Mouse (Mus musculus): Measurements from ENCODE around the gene Tmem132a.

DNA sequence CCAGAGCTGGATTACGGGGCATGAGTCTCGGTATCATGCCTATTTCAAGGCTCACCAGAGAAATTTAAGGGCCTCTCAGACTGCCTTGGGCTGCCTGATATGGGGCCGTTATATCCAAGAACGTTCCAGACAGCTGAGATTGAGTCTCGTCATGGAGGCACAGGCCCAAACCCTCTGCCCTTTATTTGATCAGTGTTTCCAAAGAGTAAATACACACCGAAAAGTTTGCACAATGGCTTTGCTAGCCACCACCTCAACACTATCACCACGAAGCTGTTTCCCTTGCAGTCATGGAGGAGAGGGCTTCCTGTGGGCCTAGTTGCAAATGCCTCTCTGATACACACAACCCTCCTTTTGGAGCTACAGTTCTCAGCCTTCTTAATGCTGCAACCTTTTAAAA is 45.7 kb downstream of the Tmem132a start:
- TF ChIP-seq CTCF (IDR thresholded peaks at IDR 0.05; ENCODE audit: extremely low read depth, insufficient read length, insufficient replicate concordance, low read depth, low read length), result no peak
- TF ChIP-seq POLR2A (IDR thresholded peaks at IDR 0.05; ENCODE audit: low read depth, low read length), result no peak

Measured in small intestine, adult 2 months (tissue).